Mouse (Mus musculus) 3T3-L1 (cell line): ENCODE results near the gene Tbxas1.

ENCODE experiments used
- DNase-seq: peaks from one replicate; pipeline ENCODE4 v3.0.0-alpha.2; 2015; ENCODE audit warnings: low read depth, low spot score

Gene Tbxas1

DNA sequence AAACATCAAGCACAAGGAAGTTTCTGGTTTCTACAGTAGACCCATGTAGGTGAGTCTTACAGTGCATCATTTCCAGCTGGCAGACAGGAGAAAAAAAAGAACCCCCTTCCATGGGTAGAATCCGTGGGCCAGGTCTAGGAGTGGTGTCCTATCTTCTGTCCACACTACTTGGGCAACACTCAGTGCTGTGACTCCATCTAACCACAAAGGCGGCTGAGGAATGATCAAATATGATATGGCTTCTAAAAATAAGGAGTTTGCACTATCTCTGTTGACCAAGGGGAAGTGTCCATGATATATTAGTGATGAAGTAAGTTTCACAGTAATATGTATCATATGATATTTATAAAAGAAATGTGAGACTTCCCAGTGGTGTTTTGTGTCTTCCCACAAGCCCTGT, 16.8 kb downstream of the Tbxas1 start:
- no peak for DNase-seq

DNA sequence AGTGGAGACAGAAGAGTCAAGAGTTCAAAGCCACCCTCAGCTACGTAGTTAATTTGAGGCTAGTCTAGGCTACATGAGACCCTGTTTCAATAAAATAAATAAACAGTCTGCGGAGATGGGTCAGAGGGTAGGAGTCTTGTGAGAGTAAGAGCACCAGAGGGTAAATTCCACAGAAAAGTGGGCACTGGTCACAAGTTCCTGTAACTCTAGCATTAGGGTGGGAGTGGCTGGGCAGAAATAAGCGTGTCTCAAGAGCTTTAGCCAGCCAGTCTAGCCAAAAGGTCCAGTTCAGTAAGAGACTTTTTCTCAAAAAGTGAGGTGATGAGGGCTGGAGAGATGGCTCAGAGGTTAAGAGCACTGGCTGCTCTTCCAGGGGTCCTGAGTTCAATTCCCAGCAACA, 18.4 kb downstream of the Tbxas1 start:
- DNase-seq = no peak

DNA sequence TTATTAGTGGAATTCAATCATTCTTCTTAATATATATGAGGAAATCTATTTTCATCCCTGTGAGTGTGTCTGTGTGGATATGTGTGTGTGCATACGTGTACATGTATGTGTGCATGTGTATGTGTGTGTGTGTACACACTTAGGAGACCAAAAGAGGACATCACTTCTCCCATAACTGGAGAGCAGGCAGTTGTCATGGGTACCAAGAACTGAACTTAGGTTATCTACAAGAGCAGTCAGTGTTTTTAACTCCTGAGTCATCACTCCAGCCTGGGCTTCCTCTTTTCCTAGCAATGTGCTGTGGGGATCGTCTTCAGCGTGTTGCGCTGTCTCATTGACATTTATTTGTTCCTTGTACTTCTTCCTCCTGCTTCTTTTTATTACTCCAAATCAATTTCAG, 24.9 kb downstream of the Tbxas1 start:
- DNase-seq = no peak

DNA sequence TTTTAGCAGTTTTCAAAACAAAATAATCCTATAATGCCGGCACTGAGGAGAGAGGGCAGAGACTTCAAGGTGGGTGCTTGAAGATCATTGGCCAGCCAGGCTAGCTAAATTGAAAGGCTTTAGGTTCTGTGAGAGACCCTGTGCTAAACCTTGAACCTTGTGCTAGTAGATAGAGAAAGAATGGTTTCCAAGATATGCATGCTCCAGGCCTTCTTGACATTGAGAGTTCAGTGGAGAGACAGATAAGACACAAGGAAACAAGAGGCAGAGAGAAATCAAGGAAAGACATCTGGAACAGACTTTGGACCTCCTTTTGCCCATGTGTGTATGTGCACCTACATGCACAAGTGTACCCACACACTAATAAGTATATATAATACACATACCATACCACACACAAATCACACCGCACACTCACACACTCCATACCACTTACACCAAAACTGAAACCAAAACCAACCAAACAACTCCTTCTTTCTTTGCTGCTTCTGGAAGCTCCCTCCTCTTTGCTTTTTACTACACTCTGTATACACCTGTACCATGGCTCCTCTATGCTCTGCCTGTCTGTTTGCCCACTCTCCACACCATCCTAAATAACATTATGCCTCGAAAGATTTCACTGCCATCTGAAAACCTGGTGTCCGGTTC, 25.4 kb downstream of the Tbxas1 start:
- DNase-seq = no peak

DNA sequence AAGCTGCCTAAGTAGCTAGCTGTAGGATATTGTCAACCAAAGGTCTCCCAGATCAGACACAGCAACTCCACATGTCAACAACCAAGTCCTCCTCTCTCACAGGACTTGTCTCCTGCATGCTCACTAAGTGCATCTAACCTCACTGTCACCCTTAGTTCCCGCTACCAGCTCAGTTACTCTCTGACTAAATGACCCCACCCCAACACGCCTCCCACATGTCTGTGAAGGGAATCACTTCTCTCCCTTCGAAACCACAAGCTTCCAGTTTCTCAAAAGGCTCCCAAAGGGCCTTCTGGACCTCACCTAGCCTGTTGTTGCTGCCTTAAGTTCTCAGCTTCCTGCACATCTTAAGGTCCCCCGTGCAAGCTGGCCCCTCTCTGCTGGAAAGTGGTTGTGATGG, 25.9 kb downstream of the Tbxas1 start:
- peak; percentile 20 for DNase-seq

DNA sequence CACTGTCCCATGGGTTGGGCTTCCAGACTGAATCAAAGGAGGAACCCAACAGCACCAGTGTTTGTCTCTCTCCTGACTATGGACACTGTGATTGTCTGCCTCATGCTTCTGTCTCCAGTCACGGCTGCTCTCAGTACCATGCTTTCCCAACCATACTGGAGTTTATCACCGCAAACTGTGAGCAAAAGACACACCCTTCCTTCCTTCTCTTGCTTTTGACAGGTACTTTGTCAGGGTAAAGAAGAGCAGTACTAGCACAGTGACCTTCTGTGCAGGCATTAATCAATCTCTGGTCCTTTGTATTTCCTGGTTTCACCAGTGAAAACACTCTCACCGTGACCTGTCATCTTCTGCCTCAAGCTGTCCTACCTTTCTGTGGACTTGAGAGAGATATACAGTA, 26.4 kb downstream of the Tbxas1 start:
- DNase-seq = no peak

DNA sequence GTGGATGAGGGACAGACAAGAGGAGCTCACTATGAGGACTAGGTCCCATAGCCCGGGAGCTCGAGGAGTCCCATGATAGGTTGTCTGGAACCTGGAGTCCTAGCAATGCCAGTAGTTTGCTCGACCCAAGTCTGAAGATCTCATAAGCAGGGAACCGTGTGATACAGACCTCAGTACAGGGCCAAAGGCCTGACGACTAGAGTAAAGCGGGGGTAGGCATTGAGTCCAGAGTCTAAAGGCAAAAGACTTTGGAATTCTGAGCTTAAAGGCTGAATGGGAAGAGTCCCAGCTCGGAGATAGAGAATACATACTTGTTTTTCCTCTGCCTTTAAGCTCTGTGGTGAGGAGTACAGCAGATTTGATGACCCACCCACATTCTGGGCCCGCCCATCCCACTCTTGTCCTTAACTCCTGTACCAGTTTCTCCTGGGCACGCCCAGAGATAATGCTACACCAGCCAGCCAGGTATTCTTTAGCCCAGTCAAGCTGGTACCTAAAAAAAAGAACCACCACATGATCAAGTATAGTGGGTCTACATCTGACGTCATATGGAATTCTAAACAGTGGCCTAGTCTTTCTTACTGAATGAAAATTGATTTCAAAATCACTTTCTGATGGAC, 27.7 kb downstream of the Tbxas1 start:
- DNase-seq = no peak

DNA sequence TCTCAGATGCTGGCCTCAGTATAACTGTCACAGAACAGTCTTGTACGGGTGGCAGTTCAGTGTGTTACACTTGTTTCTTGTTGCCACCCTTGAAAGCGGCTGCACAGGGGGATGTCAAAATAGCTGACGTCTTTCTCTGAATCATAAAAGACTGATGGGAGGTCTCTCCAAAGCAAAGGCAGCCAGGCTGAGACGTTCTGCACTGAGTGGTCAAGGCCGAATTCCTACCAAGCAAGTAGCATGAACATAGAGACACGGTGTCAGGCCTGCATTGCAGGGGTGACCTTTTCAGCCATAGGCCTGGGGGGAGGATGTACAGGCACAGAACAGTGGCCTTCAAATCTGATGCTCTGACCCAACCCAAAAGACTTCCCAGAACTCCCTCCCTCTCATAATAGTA, 30.8 kb downstream of the Tbxas1 start:
- no peak for DNase-seq

DNA sequence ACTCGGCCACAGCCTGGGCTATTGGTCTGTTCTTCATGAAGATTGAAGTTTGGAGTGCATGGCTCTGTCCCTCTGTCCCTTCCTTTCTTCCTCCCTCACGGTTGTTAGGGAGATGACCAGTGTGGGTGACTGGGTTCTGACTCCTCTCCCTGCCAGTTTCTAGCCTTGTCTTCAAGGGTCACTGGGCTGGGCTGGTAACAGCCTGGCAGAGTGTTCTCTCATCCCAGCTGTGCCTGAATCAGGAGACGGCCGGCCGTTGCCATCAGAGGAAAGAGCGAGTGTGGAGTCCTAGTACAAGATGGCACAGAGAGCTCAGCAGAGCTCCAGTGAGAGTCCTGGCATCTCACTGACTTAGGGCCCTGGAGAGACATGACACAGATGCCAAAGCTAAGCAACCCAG, 33.2 kb downstream of the Tbxas1 start:
- no peak for DNase-seq

DNA sequence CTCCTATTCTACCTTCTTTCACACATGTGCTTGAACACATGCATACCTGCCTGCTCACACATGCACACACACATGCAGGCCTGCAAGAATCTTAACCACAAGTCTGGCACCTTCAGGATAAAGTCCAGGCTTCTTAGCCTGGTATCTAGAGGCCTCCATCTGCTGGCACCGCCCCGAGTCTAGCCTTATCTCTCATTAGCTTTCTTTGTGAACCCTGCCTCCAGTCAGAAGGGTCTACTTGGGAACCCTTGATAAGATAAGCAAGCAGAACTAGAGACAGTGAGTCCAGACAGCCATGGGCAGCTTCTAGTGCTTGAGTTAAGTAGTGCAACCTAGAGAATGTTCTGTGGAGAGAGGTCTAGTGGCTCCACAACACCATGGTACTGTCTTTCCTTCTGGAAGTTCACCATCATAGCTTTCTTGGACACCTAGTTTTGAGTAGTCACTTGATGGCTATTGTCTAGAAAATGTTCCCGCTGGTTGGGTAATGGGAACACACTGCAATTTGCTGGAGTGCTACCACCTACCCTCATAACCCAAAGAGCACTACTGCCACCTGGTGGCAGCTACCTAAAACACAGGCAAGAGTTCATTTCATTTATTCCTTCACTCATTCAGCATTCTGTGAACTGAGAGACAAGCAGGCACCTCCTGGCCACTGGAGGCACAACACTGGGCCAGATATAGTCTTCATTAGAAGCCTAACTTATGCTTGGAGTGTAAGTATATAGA, 35.8 kb downstream of the Tbxas1 start:
- peak; percentile 94 for DNase-seq

DNA sequence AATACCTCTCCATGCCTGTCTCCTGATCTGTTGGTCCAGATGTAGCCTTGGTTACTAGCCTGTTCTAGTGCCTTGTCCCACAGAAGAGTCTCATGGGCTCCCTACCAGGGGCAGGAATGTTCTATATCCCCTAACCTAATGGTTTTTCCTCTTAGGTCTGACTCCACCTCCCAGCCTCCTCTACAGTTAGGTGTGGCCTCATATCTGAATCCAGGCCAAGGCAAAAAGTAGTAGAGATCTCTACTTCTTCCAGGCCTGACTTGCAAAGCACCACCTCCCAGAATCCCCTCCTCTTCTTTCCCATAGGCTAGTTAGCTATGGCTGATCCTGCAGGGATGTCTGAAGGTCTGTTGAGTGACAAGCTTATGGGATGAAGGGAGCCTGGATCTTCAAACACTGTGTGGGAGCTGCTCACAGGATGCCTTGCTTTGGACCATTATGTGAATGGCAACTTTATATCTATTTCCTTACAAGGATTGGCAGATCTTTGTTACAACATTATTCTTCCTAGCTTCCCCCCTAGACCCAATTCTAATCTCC, 37.0 kb downstream of the Tbxas1 start:
- DNase-seq = no peak

DNA sequence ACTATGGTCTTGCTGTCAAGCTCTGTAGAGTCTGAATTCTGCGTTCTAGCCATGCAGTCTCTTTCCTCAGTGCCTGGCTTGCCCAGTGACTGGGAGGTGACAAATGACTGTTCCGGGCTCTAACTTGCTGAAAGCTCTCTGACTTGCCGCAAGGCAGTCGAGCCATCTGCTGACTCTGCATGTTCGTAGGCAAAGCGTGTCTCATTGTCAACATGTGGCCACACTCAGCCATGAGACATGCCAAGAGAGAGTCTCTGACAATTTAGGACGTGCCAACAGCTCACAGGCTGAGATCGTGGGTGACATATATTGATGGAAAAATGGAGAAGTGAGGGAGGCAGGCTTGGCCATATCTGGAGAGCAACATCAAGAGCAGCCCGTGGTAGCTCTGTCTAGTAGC, 37.6 kb downstream of the Tbxas1 start:
- DNase-seq = no peak

DNA sequence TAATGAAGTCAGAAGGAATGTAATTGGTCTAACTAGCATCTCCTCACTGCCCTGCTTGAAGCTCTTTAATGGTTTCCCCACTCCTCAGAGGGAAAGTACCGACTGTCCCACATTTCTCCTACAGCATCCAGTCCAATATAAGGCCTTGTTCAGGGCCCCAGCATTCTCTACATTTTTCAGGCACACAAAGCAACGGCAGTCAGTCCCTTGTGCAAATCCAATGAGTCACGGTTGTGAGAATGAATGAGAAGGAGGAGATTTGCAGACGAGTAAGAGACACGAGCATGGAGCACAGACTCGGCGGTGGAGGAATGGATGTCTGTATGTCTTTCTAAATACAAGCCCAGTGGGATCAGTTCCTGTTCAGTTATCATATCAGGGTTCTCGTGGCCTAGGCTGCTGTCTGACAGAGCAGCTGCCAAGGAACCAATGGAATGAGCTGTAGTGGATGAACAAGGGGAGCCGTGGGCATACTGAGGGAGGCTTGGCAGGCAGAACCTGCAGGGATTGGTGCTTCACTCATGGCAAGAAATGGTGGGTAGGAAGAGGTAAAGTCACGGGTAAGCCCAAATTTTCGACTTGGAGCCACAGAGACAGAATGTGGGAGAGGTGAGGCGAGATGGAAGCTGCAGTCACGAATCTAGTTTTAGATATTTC, 38.3 kb downstream of the Tbxas1 start:
- DNase-seq = peak; percentile 33

DNA sequence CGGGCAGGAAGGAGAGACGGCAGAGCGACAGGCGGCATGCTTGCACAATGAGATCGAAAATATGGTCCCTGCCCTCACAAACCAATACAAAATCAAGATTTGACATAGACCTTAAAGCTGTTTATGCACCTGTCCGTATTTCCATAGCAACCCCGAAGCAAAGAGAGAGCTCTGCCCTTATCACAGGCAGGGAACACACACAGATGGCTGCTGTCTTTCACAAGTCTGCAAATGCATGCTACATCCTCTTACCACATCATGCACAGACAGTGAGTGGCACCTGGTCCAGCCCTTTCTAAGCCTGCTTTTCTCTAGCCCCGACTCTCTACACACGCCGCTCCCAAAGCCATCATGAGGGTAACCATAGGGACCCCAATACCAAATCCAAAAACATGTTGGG, 39.0 kb downstream of the Tbxas1 start:
- DNase-seq = no peak

DNA sequence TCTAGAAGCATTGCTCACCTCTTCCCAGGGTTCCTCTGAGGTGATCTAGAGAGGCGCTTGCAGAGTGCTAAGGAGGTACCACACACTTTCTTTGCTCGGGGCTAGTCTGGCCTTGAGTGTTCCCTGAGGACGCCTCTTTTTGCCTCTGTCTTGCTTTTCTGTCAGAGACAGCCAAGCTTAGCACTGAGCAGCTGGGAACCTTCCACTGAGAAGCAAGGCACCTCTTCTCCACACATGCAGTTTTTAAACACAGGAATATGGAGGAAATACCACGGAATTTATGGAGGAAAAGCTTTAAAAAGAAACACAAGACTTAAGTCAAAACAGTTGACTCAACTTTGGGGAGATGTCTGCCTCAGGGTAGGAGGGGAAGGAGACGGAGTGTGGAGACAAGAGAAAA, 40.6 kb downstream of the Tbxas1 start:
- no peak for DNase-seq

DNA sequence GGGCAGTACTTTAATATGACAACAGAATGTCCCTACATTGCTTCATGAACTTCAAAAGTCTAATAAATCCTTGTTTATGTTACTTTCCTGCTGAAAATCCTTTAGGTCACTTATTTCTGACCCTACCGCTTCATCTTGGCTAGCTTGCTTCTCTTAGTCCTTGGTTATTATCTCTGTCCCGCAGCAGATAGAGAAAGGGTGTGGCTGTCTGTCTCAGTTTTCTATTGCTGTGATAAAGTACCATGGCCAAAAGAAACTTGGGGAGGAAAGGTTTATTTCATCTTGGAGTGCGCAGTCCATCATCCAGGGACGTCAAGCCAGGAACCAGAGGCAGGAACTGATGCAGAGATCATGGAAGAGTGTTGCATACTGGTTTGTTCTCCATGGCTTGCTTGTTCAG, 41.4 kb downstream of the Tbxas1 start:
- no peak for DNase-seq

DNA sequence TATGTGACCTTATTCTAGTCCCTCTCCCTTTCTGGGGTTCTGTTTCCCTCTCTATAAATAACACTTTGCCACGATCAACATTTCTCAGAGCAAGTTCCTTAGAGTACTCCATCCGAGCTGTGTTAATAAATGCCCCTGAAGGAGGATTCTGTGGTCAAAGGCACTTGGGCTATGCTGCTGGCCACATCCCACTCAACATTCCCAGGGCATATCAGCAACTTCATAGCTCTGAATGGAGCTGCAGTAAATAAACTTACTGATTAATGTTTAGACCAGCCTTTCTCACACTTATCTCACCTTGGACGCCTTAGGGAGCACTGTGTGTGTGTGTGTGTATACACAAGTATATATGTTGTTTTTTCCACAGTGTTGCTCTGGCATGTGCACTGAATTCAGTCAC, 42.2 kb downstream of the Tbxas1 start:
- DNase-seq = no peak

DNA sequence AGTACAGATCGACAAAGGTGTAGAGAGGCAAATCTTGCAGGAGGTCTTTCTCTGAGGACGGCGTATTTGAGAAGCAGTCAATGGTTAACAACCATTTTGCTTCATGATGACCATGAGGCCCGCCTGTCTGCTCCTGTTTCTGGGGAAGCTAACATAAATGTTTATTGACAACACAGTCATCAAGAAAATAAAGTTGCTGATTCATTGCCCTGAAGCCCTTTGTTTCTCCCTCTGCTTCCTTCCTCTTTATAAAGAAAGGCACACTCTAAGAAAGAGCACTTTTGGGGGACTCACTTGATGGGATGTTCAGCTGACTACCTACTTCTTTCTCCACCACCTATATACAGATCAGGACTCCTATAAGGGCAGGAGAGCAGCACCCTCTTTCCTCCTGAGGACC, 43.5 kb downstream of the Tbxas1 start:
- DNase-seq = no peak

DNA sequence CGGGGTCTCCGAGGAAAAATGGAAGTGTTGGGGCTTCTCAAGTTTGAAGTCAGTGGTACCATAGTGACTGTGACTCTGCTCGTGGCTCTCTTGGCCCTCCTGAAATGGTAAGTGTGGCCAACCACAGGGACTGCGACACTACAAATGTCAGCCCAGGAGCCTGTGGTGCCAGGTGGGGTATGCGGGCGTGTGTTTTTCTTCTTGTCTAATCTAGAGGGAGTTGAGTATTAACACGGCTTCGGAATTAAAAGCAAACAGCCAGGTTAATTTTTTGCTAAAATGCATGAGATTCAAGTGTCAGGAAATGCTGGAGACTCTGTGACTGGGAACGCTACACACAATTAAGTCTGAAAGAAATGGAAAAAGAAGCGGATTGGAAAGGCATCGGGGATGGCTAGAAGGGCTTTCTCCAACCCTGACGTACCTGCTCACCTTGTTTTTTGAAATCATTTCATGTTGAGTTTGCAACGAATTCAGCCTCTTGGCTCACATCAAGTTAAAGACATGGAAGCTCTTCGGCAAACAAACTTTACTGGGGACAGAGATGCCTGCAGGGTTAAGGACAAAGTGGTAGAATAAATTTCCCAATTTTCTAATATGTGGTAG, 44.0 kb downstream of the Tbxas1 start:
- no peak for DNase-seq

DNA sequence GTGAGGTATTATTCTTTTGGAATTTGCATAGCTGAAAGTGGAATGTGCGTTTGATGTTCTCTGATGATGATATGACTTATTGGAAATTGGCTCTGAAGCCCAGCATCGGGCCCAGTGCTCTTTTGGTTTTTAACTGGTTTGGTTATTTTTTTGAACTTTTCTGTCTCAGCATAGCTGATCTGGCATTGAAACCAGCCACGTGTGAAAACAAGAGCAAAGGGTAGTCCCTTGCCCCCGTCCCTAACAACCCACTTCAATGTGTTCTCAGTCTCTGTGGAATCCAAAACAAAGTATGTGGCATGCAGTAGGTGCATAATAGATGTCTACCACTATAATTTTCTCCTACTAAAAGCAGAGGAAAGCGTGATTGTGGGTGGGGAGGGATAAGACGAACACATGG, 44.9 kb downstream of the Tbxas1 start:
- no peak for DNase-seq

DNA sequence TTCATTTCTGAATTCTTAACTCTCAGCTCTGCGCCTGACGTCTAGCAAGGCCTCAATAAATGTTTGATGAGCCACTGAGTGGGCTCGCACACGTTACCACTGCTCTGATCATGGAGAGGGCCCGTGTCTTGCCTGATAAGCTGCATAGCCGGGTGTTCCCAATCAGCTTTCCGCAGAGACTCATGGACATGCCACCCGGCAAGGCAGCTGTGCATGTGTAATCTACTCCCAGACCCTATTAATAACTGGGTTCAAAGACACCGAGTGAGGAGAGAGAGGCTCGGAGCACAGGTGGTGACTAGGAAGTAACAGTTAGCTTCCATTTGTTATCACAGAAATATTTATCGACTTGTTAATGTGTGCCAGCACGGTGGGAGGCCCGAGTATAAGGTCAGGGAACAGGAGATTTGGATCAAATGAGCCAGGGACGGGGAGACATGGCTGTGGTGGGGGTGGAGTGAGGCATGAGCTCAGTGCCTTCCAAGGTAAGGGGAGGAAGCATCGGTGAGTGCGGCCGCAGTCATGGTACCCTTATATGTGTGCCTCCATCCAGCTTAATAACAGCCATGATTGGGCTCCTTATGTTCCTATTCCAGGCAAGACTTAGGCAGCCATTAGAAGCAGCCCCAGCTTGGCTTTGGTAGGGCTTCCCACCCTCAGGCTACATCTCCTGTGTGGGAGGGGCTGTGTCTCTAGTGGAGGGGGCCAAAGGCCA, 46.0 kb downstream of the Tbxas1 start:
- DNase-seq = no peak

DNA sequence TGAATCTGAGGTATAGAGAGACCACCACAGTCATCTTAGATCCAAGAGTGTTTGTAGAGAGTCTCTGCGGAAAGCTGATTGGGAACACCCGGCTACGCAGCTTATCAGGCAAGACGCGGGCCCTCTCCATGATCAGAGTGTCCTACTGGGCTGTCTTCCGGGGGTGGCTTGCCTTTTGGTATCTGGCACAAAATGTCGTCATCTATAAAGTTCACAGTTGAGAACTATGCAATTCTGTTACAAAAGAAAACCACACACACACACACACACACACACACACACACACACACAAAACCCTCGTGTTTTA, 46.6 kb downstream of the Tbxas1 start:
- no peak for DNase-seq
